ENCODE assay signal across 8 mouse cellular contexts in genomic region chr2:38668802-38669580, GRCm38 (mm10). TPM values are rescaled to one million over a fixed set of nuclear protein-coding genes. Genes with fewer than 3 reads are reported as not detected.
DNase-seq lines count a peak whose midpoint lies in the region; ATAC-seq and TF ChIP-seq lines count a peak whose summit lies in the region.

No protein-coding gene starts in this region.

- no peaks in the 10 kb centered on the region for H3K79me2 ChIP-seq in CH12.LX (replicated peaks; ENCODE audit: control insufficient read depth, extremely low read depth, insufficient read depth, poor library complexity, severe bottlenecking)
- H3K79me2 ChIP-seq in liver, adult 2 months (ENCODE audit: control insufficient read depth, insufficient read depth, low read length) = no peaks in the 10 kb centered on the region

- peaks cover 64% of the 10 kb centered on the region for H3K27me3 ChIP-seq in CH12.LX (replicated peaks)
- H3K27me3 ChIP-seq in hindbrain, embryonic 13.5 days = peaks cover 20% of the 10 kb centered on the region; the same call in 1 of the 2 replicates
- no peaks in the 10 kb centered on the region; the same call in 1 of the 2 replicates for H3K27me3 ChIP-seq in liver, adult 2 months (ENCODE audit: control insufficient read depth, insufficient read depth, low read length)
- peaks cover 9% of the 10 kb centered on the region; the same call in 1 of the 2 replicates for H3K27me3 ChIP-seq in neural tube, embryonic 12.5 days (replicated peaks)

- peak; percentile 72; the same call in 1 of the 2 replicates for ATAC-seq in hindbrain, embryonic 13.5 days (ENCODE audit: low FRiP score)
- ATAC-seq in neural tube, embryonic 12.5 days (ENCODE audit: low FRiP score, low read depth) = peak; percentile 50; the same call in 1 of the 2 replicates
- no peak for ATAC-seq in activated CD4-positive, CD25-positive, alpha-beta regulatory T cell, adult 4 months

- no peak overlapping the region for H3K9ac ChIP-seq in CH12.LX (ENCODE audit: insufficient read depth, low read depth)
- no peak overlapping the region for H3K9ac ChIP-seq in hindbrain, embryonic 13.5 days
- H3K9ac ChIP-seq in liver, adult 2 months (ENCODE audit: low read depth, low read length) = no peak overlapping the region
- 0 out of 2 replicates have a peak overlapping the region, but pooled peaks have one; percentile 8 for H3K9ac ChIP-seq in neural tube, embryonic 12.5 days

- no peaks in the 10 kb centered on the region for H3K9me3 ChIP-seq in CH12.LX (replicated peaks; ENCODE audit: low read length)
- no peaks in the 10 kb centered on the region for H3K9me3 ChIP-seq in hindbrain, embryonic 13.5 days
- no peaks in the 10 kb centered on the region for H3K9me3 ChIP-seq in neural tube, embryonic 12.5 days

- 16% methylated on average over 17 of the region's 17 CpGs for WGBS in hindbrain, embryonic 13.5 days
- WGBS in liver, adult 2 months = 19% methylated on average over 17 of the region's 17 CpGs
- WGBS in neural tube, embryonic 12.5 days = 14% methylated on average over 17 of the region's 17 CpGs

- TF ChIP-seq POLR2A in CH12.LX (IDR thresholded peaks at IDR 0.05; ENCODE audit: low read depth, low read length) = no peak
- no peak for TF ChIP-seq POLR2A in liver, adult 2 months (IDR thresholded peaks at IDR 0.05; ENCODE audit: extremely low read depth, insufficient read depth, low read length)

- peak overlapping the region; percentile 18; the same call in 1 of the 2 replicates for H3K4me2 ChIP-seq in CH12.LX (ENCODE audit: insufficient read depth, low read depth, poor library complexity, severe bottlenecking)
- H3K4me2 ChIP-seq in hindbrain, embryonic 13.5 days = peak overlapping the region; percentile 40
- H3K4me2 ChIP-seq in neural tube, embryonic 12.5 days (replicated peaks) = peak overlapping the region; percentile 46

- peaks cover 2 to 7% of the 10 kb centered on the region in 2 experiments; a peak in 1 of 4 replicates for H3K4me1 ChIP-seq in CH12.LX (ENCODE audit: control insufficient read depth in 1 of 2, insufficient read depth in 2 of 2)
- H3K4me1 ChIP-seq in hindbrain, embryonic 13.5 days (replicated peaks) = peaks cover 8% of the 10 kb centered on the region; the same call in 1 of the 2 replicates
- no peaks in the 10 kb centered on the region for H3K4me1 ChIP-seq in liver, adult 2 months (ENCODE audit: control insufficient read depth, insufficient read depth, low read length)
- H3K4me1 ChIP-seq in neural tube, embryonic 12.5 days = peaks cover 7% of the 10 kb centered on the region; the same call in 1 of the 2 replicates

- no peak for TF ChIP-seq CTCF in CH12.LX (conservative IDR thresholded peaks at IDR 0.05 in 1 of 2, IDR thresholded peaks at IDR 0.05 in 1 of 2; ENCODE audit: low read depth in 2 of 2, low read length in 2 of 2)
- peak; percentile 29; the same call in 1 of the 2 replicates for TF ChIP-seq CTCF in liver, adult 2 months (IDR thresholded peaks at IDR 0.05; ENCODE audit: low read depth, low read length)

- in situ Hi-C loops in CH12.LX (cut with MboI; ENCODE audit: low pct_ligation_motif_present, low pct_unique_long_range_greater_than_20kb, low sequenced_read_pairs) = loop anchor here (25.0 kb wide), 1 partner anchor 193 kb away; no protein-coding TSS in a partner anchor

- intact Hi-C loops in left cerebral cortex, postnatal 10 days (cut with DNase I) = no loop called here

- no peaks in the 10 kb centered on the region for H3K36me3 ChIP-seq in CH12.LX (replicated peaks in 1 of 2; ENCODE audit: control insufficient read depth in 1 of 2, insufficient read depth in 1 of 2, low read length in 1 of 2)
- no peaks in the 10 kb centered on the region for H3K36me3 ChIP-seq in hindbrain, embryonic 13.5 days
- no peaks in the 10 kb centered on the region for H3K36me3 ChIP-seq in liver, adult 2 months (ENCODE audit: control insufficient read depth, insufficient read depth, low read length)
- H3K36me3 ChIP-seq in neural tube, embryonic 12.5 days = no peaks in the 10 kb centered on the region

- dilution Hi-C loops in CH12.LX (cut with MboI; ENCODE audit: extremely low pct_ligation_motif_present, extremely low pct_unique_long_range_greater_than_20kb, low sequenced_read_pairs) = no loop called here

- DNase-seq in CH12.LX (ENCODE audit: extremely low read depth) = peak; percentile 31
- peak; percentile 71 for DNase-seq in adrenal gland, postnatal 14 days
- DNase-seq in liver, adult 2 months (ENCODE audit: extremely low read depth, low read depth, low spot score) = peak; percentile 53
- no peak for DNase-seq in spleen, postnatal 4 days (ENCODE audit: low spot score in 2 of 2)
- DNase-seq in left cerebral cortex, postnatal 10 days (ENCODE audit: extremely low spot score in 1 of 2, low spot score in 2 of 2) = no peak

- no peak for TF ChIP-seq EP300 in CH12.LX (IDR thresholded peaks at IDR 0.05; ENCODE audit: low read length)

- H3K4me3 ChIP-seq in CH12.LX (replicated peaks in 1 of 3; ENCODE audit: low read depth in 2 of 3, low read length in 2 of 3, poor library complexity in 1 of 3) = no peak overlapping the region
- no peak overlapping the region for H3K4me3 ChIP-seq in hindbrain, embryonic 13.5 days
- H3K4me3 ChIP-seq in liver, adult 2 months (ENCODE audit: insufficient read depth, low read depth, low read length) = no peak overlapping the region
- H3K4me3 ChIP-seq in neural tube, embryonic 12.5 days = no peak overlapping the region

- TF ChIP-seq RAD21 in CH12.LX (IDR thresholded peaks at IDR 0.05; ENCODE audit: low read depth, low read length) = no peak

- H3K27ac ChIP-seq in CH12.LX (ENCODE audit: insufficient read depth, low read depth) = no peak overlapping the region
- no peak overlapping the region for H3K27ac ChIP-seq in hindbrain, embryonic 13.5 days
- H3K27ac ChIP-seq in liver, adult 2 months (replicated peaks; ENCODE audit: insufficient read depth, low read depth, low read length) = no peak overlapping the region
- H3K27ac ChIP-seq in neural tube, embryonic 12.5 days = no peak overlapping the region

TF ChIP-seq in CH12.LX, 34 proteins besides CTCF, POLR2A, EP300 and RAD21:
- TF ChIP-seq KAT2A (IDR thresholded peaks at IDR 0.05; ENCODE audit: insufficient replicate concordance, low read length) (no peak), BHLHE40 (IDR thresholded peaks at IDR 0.05; ENCODE audit: low read depth, low read length) (peak; percentile 35), ZKSCAN1 (IDR thresholded peaks at IDR 0.05; ENCODE audit: borderline replicate concordance, low read depth, low read length) (no peak)
TF ChIP-seq in CH12.LX: peak in this region for 1.

RNA-seq across cellular contexts. Expression of gene Psmb7, which starts 25.1 kb away (rescaled TPM):
- 334 and 386 TPM in 2 replicates for total RNA-seq in CH12.LX (2012; rRNA removed)
- total RNA-seq in CH12.LX (2014; rRNA removed) = 415 and 457 TPM in 2 replicates
- polyA plus RNA-seq in CH12.LX (2012; ENCODE audit: insufficient read length, low read depth) = 375 and 389 TPM in 2 replicates
- 261 and 270 TPM in 2 replicates for total RNA-seq in adrenal gland, postnatal 14 days (2021)
- polyA plus RNA-seq in hindbrain, embryonic 13.5 days (2015; fragmentation: Nextera tagmentation; extraction: Ambion mirVana) = 314 and 317 TPM in 2 replicates
- 195 and 219 TPM in 2 replicates for total RNA-seq in liver, adult 2 months (2014; rRNA removed)
- 99.4 and 123 TPM in 2 replicates for polyA plus RNA-seq in liver, adult 2 months (2012; rRNA removed)
- polyA plus RNA-seq in neural tube, embryonic 12.5 days (2016; fragmentation: Nextera tagmentation; extraction: Ambion mirVana) = 290 and 299 TPM in 2 replicates
- 100 to 1,000 TPM; 256 TPM for total RNA-seq in left cerebral cortex, postnatal 10 days (2021)
- polyA plus RNA-seq in activated CD4-positive, CD25-positive, alpha-beta regulatory T cell, adult 4 months (2017; shearing (Covaris generic)) = 100 to 1,000 TPM; 116 to 139 TPM

RNA-seq across cellular contexts. Expression of gene Nr5a1, which starts 45.4 kb away (rescaled TPM):
- total RNA-seq in CH12.LX (2012; rRNA removed) = 0.04 TPM in 1 of 2 replicates, not detected in the other
- total RNA-seq in CH12.LX (2014; rRNA removed) = not detected in 2 replicates
- polyA plus RNA-seq in CH12.LX (2012; ENCODE audit: insufficient read length, low read depth) = not detected in 2 replicates
- 372 and 416 TPM in 2 replicates for total RNA-seq in adrenal gland, postnatal 14 days (2021)
- polyA plus RNA-seq in hindbrain, embryonic 13.5 days (2015; fragmentation: Nextera tagmentation; extraction: Ambion mirVana) = 0.09 TPM in 1 of 2 replicates, not detected in the other
- 0.74 TPM in 1 of 2 replicates, not detected in the other for total RNA-seq in liver, adult 2 months (2014; rRNA removed)
- polyA plus RNA-seq in liver, adult 2 months (2012; rRNA removed) = not detected in 2 replicates
- polyA plus RNA-seq in neural tube, embryonic 12.5 days (2016; fragmentation: Nextera tagmentation; extraction: Ambion mirVana) = 0.06 and 0.11 TPM in 2 replicates
- not detected for total RNA-seq in left cerebral cortex, postnatal 10 days (2021)
- not detected for polyA plus RNA-seq in activated CD4-positive, CD25-positive, alpha-beta regulatory T cell, adult 4 months (2017; shearing (Covaris generic))

Comparison
In these comparisons a context has a peak if more than half of its experiments do, and no peak if none do; other contexts are left out.
1. DNase-seq: peak in CH12.LX (single experiment), adrenal gland, postnatal 14 days (single experiment) and liver, adult 2 months (single experiment); none in spleen, postnatal 4 days (0 of 2) and left cerebral cortex, postnatal 10 days (0 of 2).
2. Peak in every context shown above with its lines, with median percentiles within 50 percentile points of each other: H3K4me2 ChIP-seq.